Mouse (Mus musculus) CD4-positive, CD25-positive, alpha-beta regulatory T cell, adult 4 months (primary cell): ENCODE results near the gene Gnl3. TPM values are rescaled to one million over a fixed set of nuclear protein-coding genes. Genes with fewer than 3 reads are reported as not detected.

Source experiments
- polyA plus RNA-seq, 2 experiments: library from polyadenylated mRNA; unstranded; fragments of 100-300 nt; shearing (Covaris generic); gene quantifications; one replicate each; pipeline ENCODE4 v1.2.1; 2017

Gene Gnl3
- polyA plus RNA-seq, 2 experiments from 2014 or later: 77.0 to 78.1 TPM

Other genes with a start within 250 kb of the Gnl3 start
- 1 to 10 TPM; 4.6 to 6.3 TPM for gene Tmem110, start 193.6 kb downstream of the Gnl3 start, polyA plus RNA-seq
- gene Mustn1, start 140.0 kb downstream of the Gnl3 start, polyA plus RNA-seq: 1 to 10 TPM in 1 of 2 experiments, under 1 TPM in 1; 0.26 to 1.0 TPM
- gene Itih4, start 132.7 kb downstream of the Gnl3 start, polyA plus RNA-seq: not detected
- not detected for gene Itih3, start 95.4 kb downstream of the Gnl3 start, polyA plus RNA-seq
- not detected for gene Itih1, start 75.9 kb downstream of the Gnl3 start, polyA plus RNA-seq
- gene Nek4, start 67.8 kb downstream of the Gnl3 start, polyA plus RNA-seq: 1 to 10 TPM; 5.9 to 6.0 TPM
- gene Glt8d1, start 17.8 kb downstream of the Gnl3 start, polyA plus RNA-seq: 10 to 100 TPM; 10.1 to 10.4 TPM
- 100 to 1,000 TPM; 278 to 298 TPM for gene Spcs1, start 17.5 kb downstream of the Gnl3 start, polyA plus RNA-seq
- 10 to 100 TPM; 40.1 to 46.0 TPM for gene Pbrm1, start within 50 bp of the Gnl3 start, polyA plus RNA-seq
- 10 to 100 TPM; 66.3 to 68.7 TPM for gene Smim4, start 109.8 kb upstream of the Gnl3 start, polyA plus RNA-seq
- not detected for gene Nt5dc2, start 111.9 kb upstream of the Gnl3 start, polyA plus RNA-seq
- 1 to 10 TPM in 1 of 2 experiments, under 1 TPM in 1; 0.91 to 2.7 TPM for gene Stab1, start 149.5 kb upstream of the Gnl3 start, polyA plus RNA-seq
- not detected for gene Tnnc1, start 189.2 kb upstream of the Gnl3 start, polyA plus RNA-seq
- gene Nisch, start 197.8 kb upstream of the Gnl3 start, polyA plus RNA-seq: 100 to 1,000 TPM; 151 to 190 TPM
- gene Sema3g, start 198.7 kb upstream of the Gnl3 start, polyA plus RNA-seq: not detected
- 10 to 100 TPM; 11.8 to 12.2 TPM for gene Phf7, start 232.2 kb upstream of the Gnl3 start, polyA plus RNA-seq
- gene Bap1, start 232.3 kb upstream of the Gnl3 start, polyA plus RNA-seq: 10 to 100 TPM; 26.4 to 36.3 TPM